Mouse (Mus musculus) kidney, adult 2 months (tissue): ENCODE results near the gene Timm8a1.

Source experiments
- CTCF ChIP-seq: fragments of 200-500 bp; conservative IDR thresholded peaks from 2 replicates; pipeline ENCODE4 v1.5.1; 2011; ENCODE audit warnings: low read depth, mild to moderate bottlenecking, control low read depth, low read length, moderate library complexity, mixed read lengths; ENCODE audit not compliant: insufficient read depth, insufficient read length
- POLR2A ChIP-seq: fragments of 200-500 bp; IDR thresholded peaks from one replicate; pipeline ENCODE4 v1.6.1; 2011; ENCODE audit warnings: low read depth, low read length, control low read depth

- TF ChIP-seq CTCF (no peak), POLR2A (no peak)
Observed at GRCm38 (mm10) chrX:134547330-134547729, 5.7 kb upstream of the Timm8a1 start.
